Mouse (Mus musculus): ENCODE measurements at regions not wholly inside any gene's neighbourhood (a gene's known extent, or its start where the extent isn't known, plus 50 kb on each side); places are given as distances from the start of the nearest gene placed in this dataset.

DNA sequence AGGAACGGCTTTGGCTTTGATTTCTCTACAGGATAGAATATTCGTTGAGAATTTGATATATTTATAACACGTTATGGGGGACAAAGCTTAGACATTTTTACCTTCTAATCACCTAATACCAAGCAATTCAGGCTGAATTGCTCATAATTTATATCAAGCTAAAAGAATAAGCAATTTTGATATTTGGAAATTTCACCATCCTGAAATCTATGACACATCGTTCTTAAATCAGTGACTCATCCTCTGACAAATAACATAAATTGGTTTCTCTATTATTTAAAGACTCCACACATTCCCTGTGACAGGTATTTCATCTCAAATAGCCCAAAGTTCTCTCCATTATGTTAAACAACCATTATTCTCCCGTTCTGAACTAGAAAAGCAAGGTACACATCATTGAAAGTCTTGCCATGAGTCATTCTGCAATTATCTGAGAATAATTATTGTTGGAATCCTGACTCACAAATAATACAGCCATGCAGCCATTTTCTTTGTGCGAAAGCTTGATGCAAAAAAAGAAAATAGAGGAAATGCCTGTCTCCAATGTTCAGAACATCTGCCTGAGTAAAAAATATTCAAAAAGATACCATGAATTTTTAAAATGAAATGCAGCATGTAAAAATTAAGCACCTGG lies 182.3 kb upstream of the BC052040 start:
- DNase-seq (ENCODE audit: low spot score in 2 of 2) = no peak

DNA sequence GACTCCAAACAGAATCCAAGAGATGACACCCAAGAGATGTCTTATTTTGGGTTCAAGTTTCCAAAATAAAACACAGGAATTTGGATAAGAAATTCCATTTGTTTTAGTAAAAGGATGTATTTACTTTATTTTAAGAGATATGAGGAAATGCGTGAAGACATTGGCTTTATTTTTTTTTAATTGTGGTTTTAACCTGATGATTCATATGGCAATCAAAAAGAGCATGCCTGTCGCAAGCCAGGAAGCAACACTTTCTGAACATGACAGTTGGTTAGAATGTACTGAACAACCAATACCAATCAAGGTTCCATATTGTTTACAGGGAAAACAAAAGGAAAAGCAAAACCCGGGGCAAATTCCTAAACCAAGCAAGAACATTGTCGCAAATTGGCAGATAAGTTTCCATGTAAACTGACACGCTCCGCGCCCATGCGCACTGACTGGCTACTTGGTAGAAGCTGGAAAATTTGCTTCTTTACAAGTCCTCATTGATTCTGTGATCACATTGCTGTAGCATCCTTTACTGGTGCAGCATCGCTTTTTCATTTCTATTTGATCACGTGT lies 181.4 kb upstream of the BC052040 start:
- DNase-seq (ENCODE audit: low spot score in 2 of 2) = no peak

DNA sequence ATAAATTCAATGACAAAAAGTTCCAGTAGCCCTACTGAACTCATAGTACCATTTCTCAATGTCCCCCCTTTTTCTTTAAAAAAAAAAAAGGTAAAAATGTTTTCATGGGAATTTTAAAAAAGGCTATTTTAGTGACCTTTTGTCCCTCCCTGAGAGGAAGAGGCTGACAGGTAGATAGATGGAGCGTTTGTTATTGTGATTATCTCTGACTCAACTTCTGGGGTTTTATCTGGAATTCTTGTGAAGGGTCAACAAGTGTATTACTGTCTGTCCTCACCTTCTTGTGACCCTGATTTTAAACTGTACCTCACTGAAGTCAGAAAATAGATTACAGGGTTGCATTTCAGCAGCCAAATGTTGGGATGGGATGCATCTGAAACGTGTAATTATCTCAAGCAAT lies 179.3 kb upstream of the BC052040 start:
- DNase-seq (ENCODE audit: low spot score in 2 of 2) = no peak

DNA sequence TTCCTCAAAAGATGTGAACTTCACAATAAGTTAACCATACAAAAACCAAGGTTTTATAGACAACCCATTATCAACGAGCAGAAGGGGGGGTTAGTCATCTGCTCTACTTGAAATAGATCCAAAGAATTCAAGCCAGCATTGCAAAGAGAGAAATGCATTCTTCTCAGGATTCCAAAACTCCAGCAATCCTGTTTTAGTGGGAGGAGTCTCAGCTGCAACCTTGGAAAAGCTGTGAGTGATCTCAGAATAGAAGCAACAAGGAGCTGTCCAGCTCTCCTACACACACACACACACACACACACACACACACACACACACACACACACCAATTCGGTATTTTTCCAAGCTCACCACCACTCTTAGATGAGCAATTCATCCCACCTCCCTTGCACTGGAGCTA lies 149.0 kb upstream of the BC052040 start:
- peak in 1 of 2 experiments; percentile 7 for DNase-seq (ENCODE audit: low spot score in 2 of 2)

DNA sequence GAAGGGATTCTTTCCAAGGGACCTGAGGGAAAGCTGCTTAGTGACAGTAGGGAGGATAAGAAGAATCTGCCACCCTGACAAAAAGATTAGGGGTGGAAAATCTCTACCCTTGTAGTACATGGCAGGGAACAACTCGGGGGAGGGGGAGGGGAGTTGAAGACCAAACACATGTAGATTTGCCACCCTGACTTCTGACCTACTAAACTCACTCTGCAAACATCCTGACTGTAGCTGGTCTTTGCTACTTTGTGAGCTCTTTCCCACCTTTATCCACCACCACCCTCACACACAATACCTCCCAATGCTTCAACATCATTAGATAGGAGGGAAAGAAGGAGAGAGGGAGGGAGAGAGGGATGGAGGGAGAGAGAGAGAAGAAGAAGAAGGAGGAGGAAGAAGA lies 140.4 kb upstream of the BC052040 start:
- DNase-seq (ENCODE audit: low spot score in 2 of 2) = no peak

DNA sequence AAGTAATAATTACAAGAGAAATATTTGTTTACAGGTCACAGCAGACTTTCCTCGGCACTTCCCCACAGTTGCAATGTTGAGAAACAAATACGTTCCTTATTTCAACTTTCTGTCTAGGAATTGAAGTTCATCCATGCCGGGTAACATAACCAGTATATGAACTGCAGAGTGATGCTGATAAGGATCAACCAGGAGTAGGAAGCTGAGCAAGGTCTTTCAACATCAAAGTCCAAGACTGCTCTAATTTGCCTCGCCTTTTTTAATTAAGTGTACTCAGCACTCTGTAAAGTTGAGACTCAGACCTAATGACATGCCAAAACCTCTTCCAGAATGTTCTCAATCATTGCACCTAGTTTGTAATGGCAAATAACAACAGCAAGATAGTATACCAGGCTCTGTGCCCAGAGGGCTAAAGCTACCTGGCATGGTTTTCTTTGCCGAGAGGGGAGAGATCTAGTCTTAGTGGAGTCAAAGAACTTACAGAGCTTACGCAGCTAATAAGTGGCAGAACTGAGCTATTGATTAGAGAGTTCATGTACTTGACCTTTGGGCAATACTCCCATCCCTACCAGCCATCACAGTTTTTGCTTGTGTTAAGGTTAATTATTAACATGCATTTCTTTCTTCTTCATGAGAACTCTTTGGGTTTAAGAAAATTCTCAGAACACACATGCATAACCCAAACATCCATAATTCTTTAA lies 131.6 kb upstream of the BC052040 start:
- DNase-seq (ENCODE audit: low spot score in 2 of 2) = no peak

DNA sequence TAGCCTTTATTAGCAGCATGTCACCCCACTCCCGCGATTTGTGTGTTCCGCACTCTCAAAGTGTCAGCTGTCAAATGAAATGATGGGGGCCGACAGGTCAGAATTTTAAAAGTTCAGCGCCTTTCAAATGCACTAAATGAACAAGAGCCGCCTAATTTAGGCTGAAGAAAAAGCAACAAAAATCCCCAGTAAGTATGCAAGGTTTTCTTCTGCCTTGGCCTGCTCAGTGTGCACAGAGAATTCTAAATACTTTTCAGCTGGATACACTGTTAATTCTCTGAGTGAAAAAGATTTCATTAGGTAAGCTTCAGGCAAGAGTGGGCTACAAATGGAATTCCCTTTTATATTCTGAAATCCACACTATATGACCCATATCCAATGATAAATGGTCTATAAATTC lies 125.9 kb upstream of the BC052040 start:
- no peak for DNase-seq (ENCODE audit: low spot score in 2 of 2)

DNA sequence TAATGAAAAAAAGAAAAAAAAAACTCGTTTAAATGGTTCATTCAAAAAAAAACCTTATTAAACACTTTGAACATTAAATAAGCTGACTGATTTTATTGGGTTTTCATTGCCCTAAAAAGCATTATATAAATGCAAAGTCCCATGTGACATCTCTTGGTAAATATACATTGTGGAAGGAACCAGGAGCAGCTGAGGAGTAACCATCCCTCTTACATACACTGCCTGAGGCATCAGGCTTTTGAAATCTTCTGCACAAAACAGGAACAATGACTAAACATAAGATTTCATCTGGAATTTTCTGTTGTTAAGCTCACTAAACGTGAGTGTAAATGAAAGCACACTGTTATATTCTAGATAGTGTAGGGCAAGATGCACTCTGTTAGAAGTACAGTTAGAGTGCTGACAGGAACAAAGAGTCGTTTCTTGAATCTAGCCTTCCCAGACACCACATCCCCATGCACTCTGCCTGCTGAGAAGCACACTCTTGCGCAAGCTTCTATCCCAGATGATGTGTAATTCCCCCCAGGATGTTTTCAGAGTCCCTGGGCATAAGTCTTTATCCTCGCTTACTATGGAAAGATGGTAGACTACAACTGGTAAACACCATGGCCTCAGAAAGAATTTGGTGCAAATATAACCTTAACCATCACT lies 125.0 kb upstream of the BC052040 start:
- no peak for DNase-seq (ENCODE audit: low spot score in 2 of 2)

DNA sequence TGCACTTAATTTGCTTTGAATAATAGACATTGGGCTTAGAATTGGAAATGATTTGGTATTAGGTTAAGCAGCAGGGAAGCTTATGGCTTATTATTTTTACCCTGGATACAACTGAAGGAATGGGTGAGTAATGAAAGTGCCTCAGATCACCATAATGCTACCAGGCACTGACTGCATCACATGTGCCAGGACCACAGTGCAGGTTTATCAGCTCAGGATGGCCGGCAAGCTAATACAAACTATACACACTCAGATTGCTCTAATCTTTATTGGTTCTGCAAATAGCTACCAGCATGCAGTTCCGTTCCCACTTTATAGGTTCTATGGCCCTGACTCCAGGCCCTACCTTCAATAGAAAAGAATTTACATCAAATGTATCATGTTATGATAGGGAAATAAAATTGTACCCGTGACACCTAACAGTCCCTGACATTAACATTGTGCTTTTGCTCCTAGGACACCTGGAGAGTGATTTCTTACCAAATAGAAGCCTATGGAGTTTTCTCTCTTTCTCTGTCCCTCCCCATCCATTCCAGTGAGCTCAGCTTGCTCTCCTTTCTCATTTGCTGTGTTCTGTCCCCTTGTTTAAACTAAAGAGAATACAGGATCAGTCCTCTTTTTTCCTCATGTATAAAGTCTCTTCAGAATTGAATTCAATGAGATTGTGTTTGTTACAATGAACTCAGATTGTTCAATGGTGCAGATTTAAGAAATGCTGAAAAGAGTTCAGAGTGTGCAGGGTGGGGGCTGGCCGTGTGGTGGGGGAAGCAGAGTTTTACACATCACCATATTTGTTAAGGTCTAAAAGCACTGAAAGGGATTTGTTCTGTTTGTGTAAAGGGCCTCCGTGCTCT lies 121.3 kb upstream of the BC052040 start:
- no peak for DNase-seq (ENCODE audit: low spot score in 2 of 2)

DNA sequence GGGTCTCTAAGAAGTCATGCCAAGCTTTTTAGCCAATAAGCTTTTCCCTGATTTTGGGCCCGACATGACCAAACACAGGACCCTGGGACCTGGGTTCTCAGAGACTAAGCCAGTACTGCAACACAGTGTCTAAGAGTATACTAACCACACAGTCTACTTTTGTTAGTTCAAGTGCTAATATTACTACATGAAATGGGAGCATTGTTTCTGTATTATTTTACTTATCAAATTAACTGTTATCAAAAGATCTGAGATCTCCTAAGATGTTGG lies 120.7 kb upstream of the BC052040 start:
- no peak for DNase-seq (ENCODE audit: low spot score in 2 of 2)

DNA sequence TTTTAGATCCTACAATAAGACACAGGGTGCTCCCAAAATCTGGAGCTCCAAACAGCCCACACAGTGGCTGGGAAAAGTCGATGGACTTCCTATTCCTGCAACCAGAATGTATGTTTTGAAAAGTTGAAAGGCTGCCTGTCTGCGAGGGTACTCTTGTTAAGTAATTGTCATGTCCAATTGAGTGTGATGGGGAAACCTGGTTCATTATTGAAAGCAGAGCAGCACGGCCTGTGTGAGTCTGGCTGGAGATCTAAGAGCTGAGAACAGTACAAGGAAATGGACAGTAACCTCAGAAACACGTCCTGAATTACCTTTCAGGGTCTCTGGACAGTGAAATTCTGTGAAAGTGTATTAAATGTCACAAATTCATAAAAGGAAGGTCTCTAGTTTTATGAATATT lies 115.3 kb upstream of the BC052040 start:
- no peak for DNase-seq (ENCODE audit: low spot score in 2 of 2)

DNA sequence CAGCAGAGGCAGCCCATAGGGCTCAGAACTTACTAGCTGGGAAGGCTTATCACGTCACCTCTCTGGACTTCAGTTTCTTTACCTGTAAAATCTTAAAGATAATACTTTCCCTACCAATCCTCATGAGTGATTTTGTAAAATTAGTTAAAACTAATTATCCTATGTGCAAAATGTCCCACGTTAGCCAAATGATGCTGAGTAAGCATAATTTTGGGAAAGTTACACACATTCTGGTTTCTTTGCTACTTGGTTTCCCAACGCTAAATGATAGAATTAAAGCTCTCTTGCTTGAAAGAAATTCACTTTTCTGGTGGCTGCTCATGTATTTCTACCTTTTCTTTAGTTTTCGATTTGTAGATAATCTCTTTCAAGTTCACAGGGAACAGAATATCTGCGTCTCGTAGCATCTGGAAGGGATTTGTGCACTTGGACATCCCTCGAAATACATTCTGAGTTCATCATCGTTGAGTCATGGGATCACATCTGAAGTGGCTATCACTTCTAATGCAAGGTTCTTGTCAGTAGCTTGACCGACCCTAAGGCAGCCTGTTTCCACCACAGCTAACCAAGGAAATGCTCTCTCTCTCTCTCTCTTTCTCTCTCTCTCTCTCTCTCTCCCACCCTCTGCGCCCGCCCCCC lies 114.3 kb upstream of the BC052040 start:
- DNase-seq (ENCODE audit: low spot score in 2 of 2) = no peak

DNA sequence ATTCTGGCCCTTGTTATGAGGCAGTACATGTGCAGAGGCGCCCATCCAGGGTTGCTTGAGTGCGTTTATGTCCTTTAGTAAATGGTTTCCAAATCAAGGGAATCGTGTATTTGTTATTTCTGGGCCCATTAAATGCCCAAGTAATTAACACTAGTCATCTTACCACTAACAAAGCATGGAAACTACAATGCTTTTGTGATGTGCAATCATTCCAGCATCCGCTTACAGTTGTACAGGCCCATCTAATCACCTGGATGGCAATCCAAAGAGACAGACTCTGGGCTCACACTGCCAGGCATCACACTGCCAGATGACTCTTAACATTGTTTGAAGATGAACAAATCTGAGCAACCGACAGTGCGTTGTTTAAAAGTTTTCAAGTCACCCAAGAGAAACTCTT lies 113.6 kb upstream of the BC052040 start:
- no peak for DNase-seq (ENCODE audit: low spot score in 2 of 2)

DNA sequence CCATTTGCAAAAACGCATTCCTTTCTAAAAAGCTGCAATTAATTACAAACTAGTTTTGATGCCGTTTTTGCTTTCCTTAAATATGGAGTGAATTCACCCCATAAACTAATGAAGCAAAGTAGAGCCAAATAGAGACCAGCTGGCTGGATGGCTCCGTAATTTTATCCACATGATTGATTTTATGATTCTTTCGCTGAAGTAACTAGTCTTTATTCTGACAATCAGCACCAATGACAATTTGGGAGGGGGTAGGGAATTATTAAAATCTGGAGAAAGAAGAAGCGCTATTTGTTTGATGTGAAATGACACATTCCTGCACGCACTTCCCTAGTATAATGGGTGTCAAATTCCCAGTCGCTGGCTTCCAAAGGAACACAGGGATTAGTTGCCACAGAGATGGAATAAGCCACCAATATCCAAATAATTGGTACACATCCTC lies 113.0 kb upstream of the BC052040 start:
- no peak for DNase-seq (ENCODE audit: low spot score in 2 of 2)

DNA sequence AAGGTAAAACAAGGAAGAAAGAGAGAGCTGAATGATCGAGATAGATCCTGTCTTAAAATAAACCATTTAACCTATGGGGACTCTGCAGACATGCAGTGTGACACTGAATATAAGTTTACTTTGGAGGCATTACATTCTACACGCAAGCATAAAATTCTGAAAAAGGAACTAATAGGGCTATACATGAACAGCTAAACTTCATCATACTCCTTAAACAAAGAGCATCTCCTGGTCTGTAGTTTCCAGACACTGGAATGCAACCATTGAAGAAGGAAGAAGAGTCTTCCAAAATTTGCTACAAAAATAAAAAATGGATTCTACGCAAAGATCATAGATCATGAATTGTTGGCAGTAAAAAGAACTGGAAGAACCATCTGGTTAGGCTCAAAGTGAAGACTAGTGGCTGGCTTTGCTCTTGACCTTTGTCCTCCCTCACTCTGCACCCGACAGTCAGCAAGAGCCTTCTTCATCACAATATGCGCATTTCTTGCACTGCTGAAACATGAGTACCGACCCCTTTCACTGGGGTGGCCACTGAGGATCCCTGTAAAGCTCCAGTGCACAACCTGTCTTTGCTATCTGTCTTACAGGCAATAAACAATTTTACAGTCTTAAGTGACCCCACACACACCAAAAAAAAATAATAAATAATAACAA lies 112.2 kb upstream of the BC052040 start:
- no peak for DNase-seq (ENCODE audit: low spot score in 2 of 2)

DNA sequence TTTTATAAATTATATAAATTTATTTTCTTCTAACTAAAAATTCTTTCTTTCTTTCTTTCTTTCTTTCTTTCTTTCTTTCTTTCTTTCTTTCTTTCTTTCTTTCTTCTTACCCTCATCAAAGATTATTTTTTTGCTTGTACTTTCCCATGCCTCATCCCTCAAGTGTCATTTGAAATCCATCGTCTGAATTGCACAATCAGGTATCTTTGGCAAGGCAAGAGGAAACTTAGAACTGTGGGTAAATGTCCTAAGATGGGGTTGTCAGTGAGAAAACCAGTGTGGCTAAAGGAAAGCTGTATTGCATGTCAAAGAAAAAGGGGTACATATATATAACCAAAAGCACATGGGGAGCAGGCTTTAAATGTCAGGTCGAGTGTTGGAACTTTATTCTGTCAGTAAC lies 109.1 kb upstream of the BC052040 start:
- no peak for DNase-seq (ENCODE audit: low spot score in 2 of 2)

DNA sequence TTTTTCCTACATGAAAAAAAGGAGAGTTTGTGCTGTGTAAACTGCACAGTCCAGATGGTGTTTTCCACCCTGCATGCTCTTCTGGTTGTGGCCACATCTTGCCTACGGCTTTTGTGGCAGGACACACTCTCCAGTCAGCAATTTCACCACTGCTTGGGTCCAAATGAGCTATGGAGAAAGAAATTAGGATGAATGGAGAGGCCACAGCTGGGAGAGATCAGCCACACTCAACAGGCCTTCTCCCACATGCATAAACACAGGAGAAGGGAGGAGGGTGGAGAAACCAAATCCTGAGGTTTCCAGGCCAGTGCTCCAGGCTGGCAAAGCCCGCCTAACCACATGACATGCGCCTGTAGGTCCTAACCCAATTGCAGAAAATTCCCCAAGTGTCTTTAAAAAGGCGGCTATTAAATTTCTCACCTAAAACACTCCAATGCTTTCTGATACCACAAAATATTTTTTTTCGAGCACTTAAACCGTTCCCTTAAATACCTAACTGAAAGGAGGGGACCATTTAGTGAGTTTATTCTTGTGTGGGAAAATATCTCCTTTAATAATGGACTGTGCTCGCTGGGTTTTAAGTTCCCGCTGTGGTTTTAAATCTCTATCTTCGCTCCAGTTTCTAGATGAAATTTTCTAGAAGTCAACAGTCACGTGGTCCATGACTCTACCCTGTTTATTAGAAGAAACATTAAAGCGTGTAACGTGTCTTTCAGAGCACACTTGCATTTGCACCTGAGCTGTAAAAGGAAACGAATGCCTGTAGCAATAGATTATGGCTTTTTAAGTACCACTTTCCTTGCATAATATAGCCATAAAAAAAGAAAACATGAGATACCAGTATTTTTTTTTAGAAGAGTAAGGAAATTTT lies 97.9 kb upstream of the BC052040 start:
- no peak for DNase-seq (ENCODE audit: low spot score in 2 of 2)

DNA sequence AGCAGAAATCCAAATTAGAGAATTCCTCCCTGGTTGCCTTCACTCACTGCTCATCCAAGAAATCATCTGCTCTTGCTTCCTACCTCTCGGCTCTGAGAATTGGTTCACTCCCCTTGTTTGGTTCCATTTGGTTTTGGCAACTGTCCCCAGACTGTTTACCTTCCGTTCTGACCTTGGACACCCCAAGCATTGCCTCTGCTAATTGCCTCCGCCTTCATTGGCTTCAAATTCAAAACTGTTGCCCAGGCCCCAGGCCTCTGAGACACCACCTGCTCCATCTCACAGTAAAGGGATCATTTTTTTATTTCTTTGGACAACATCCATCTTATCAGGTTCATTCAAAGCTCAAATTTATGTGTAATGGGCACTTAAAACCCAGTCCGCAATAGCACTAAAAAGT lies 93.1 kb upstream of the BC052040 start:
- DNase-seq (ENCODE audit: low spot score in 2 of 2) = no peak

DNA sequence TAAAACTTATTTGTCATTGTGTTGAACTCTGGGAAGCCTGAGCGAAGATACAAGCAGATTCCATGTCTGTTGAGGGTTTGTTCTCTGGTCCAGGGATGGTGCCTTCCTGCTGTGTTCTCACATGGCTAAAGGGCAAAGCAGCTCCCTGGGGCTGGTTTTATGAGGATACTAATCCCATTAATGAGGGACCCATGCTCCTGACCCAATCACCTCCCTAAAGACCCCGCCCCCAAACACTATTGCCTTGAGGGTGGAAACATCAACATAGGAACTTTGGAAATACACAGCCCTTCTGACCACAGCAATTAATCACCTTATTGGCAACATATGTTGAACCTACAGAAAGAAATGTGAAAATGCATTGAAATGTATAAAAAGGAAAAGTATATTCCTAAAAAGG lies 88.5 kb upstream of the BC052040 start:
- DNase-seq (ENCODE audit: low spot score in 2 of 2) = no peak

DNA sequence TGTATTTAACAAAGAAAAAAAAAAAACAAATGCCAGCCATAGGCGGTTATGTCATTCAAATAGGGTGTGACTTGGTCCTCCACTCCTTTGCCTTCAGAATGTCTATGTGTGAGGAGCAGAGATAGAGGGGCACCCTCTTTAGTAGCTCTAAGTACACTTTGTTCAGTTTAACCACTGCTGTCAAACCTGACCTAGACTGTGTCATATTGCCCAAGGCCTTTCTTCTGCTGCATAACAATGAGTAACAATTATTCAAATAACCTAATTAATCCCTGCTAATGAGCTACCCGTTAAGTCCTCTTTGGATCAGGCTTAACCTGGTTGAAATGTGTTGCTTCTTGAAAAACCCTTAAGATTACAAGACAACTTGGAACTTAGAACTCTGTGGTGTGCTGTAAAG lies 81.6 kb upstream of the BC052040 start:
- no peak for DNase-seq (ENCODE audit: low spot score in 2 of 2)
